Mouse (Mus musculus) kidney, adult 11 months (tissue): ENCODE measurements around the gene Xlr5b.
"Not testable (repeated sequence)": the region's sequence is repeated elsewhere in the genome, so short reads cannot be mapped to it uniquely, and the experiment has no call there.

Source experiments
- DNase-seq: peaks from one replicate; pipeline ENCODE4 v3.0.0; 2022

The Xlr5b gene

GRCm38 (mm10) chrX:73148496-73148895, at the start of gene Xlr5b:
Gene Xlr5b (plus strand): TSS chrX:73148796.
- DNase-seq, result not testable (repeated sequence)

- not testable (repeated sequence) for DNase-seq
These were observed 31.8 kb upstream of the Xlr5b start, which contains the start of gene Gm14685 for GRCm38 (mm10) chrX:73116747-73117146. Gene Gm14685 (plus strand): TSS chrX:73117047.

GRCm38 (mm10) chrX:73122859-73123829, 25.5 kb upstream of the Xlr5b start:
- DNase-seq, result not testable (repeated sequence)

- not testable (repeated sequence) for DNase-seq
These were observed 5.4 kb upstream of the Xlr5b start for GRCm38 (mm10) chrX:73143218-73143618.

- not testable (repeated sequence) for DNase-seq
These were observed 754 bp downstream of the Xlr5b start, which contains the start of gene DXBay18 for GRCm38 (mm10) chrX:73149350-73149749. Gene DXBay18 (minus strand): TSS chrX:73149450.

- DNase-seq, result not testable (repeated sequence)
These were observed 28.3 kb downstream of the Xlr5b start, which contains the start of gene Spin2d for GRCm38 (mm10) chrX:73176889-73177288. Gene Spin2d (minus strand): TSS chrX:73176989.

- DNase-seq, result peak; percentile 27
These were observed 43.3 kb downstream of the Xlr5b start, which contains the start of gene Xlr3b for GRCm38 (mm10) chrX:73191934-73192333. Gene Xlr3b (plus strand): TSS chrX:73192207.
